Mouse (Mus musculus) CH12.LX (cell line): ENCODE data around the gene Tmeff1.

Experiments
- CHD2 ChIP-seq: IDR thresholded peaks from 2 replicates; pipeline ENCODE4 v1.6.1; 2011; ENCODE audit warnings: low read length, improper control_type of control experiment
- CTCF ChIP-seq, 2 experiments: IDR thresholded peaks in 1 of 2; conservative IDR thresholded peaks in 1 of 2; 2 replicates each; pipeline ENCODE4 v1.5.1; 2011 to 2012; ENCODE audit warnings: low read depth in 2 of 2, low read length in 2 of 2, improper control_type of control experiment in 1 of 2, inconsistent platforms in 1 of 2, mild to moderate bottlenecking in 1 of 2, moderate library complexity in 1 of 2
- ELF1 ChIP-seq: IDR thresholded peaks from 2 replicates; pipeline ENCODE4 v1.6.1; 2014; ENCODE audit warnings: low read depth, mild to moderate bottlenecking, inconsistent platforms, low read length, improper control_type of control experiment
- ETS1 ChIP-seq: conservative IDR thresholded peaks from 2 replicates; pipeline ENCODE4 v1.6.1; 2012; ENCODE audit warnings: low read depth, mild to moderate bottlenecking, inconsistent platforms, low read length, improper control_type of control experiment, moderate library complexity
- HCFC1 ChIP-seq: IDR thresholded peaks from 2 replicates; pipeline ENCODE4 v1.6.1; 2012; ENCODE audit warnings: low read depth, mild to moderate bottlenecking, inconsistent platforms, low read length, improper control_type of control experiment
- MAX ChIP-seq: IDR thresholded peaks from 2 replicates; pipeline ENCODE4 v1.6.1; 2011; ENCODE audit warnings: low read length, improper control_type of control experiment
- PAX5 ChIP-seq: IDR thresholded peaks from 2 replicates; pipeline ENCODE4 v1.6.1; 2012; ENCODE audit warnings: low read length, inconsistent platforms, mixed read lengths
- POLR2A ChIP-seq: IDR thresholded peaks from 2 replicates; pipeline ENCODE4 v1.6.1; 2011; ENCODE audit warnings: low read depth, mild to moderate bottlenecking, improper control_type of control experiment, low read length
- SMC3 ChIP-seq: IDR thresholded peaks from 2 replicates; pipeline ENCODE4 v1.6.1; 2011; ENCODE audit warnings: low read depth, low read length, improper control_type of control experiment
- UBTF ChIP-seq: IDR thresholded peaks from 2 replicates; pipeline ENCODE4 v1.6.1; 2012; ENCODE audit warnings: low read depth, mild to moderate bottlenecking, inconsistent platforms, low read length, improper control_type of control experiment, moderate library complexity
- ZKSCAN1 ChIP-seq: IDR thresholded peaks from 2 replicates; pipeline ENCODE4 v1.6.1; 2012; ENCODE audit warnings: low read depth, inconsistent platforms, low read length, improper control_type of control experiment, borderline replicate concordance
- ZMIZ1 ChIP-seq: IDR thresholded peaks from 2 replicates; pipeline ENCODE4 v1.6.1; 2012; ENCODE audit warnings: low read depth, mild to moderate bottlenecking, inconsistent platforms, low read length, improper control_type of control experiment

- TF ChIP-seq ETS1 (no peak), ZMIZ1 (no peak), POLR2A (no peak), CTCF (conservative IDR thresholded peaks at IDR 0.05 in 1 of 2, IDR thresholded peaks at IDR 0.05 in 1 of 2; ENCODE audit: low read depth in 2 of 2, low read length in 2 of 2) (no peak), SMC3 (no peak), MAX (no peak), UBTF (no peak), CHD2 (no peak), ELF1 (no peak), HCFC1 (no peak), ZKSCAN1 (no peak), PAX5 (no peak)
Observed at GRCm38 (mm10) chr4:48581993-48582392, 3.0 kb upstream of the Tmeff1 start.
